Mouse (Mus musculus) fat pad, adult 2 months (tissue): ENCODE results near the gene Capn13.

Experiments used
- DNase-seq: peaks from one replicate; pipeline ENCODE4 v3.0.0-alpha.2; 2011; ENCODE audit warnings: low read depth, low spot score; ENCODE audit errors: extremely low read depth

Capn13 gene

GRCm38 (mm10) chr17:73343632-73344390, 56.9 kb downstream of the Capn13 start:
- DNase-seq: no peak

DNA sequence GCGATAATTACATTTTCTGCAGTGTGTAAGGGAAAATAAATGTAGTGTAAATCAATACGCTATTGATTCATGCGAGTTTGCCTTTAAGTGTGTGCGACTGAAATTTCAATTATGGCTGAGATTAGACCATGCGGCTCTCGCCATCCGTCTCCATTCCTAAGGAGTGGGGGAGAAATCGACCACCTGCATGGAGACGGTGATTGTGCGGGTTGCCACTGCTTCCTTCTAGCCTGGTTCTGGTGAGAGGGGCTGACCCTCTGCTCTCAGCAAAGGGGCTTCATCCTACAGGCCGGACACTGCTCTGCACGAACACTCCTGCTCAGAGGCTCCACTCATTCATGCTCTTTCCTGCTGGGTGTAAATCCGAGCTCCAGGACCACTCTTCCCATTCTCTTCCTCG, 58.0 kb downstream of the Capn13 start:
- DNase-seq: no peak

DNA sequence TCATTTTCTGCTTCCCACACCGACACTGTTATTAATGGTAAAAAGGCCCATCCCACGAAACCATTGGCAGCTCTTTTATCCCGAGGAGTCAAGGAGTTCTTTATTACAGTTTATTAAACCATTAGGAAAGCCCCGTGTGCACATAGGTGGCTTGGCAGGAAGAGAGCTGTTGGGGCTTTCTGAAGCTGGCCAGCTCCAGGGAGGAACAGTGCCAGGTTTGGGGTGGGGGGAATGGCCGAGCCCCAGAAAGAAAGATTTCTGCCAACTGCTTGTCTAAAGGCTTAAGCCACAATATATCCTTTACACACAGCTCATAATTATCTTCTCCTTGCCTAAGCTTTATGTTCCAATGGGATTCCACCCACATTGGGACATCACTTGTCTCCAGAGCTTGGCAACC, 71.6 kb downstream of the Capn13 start:
- peak; percentile 55 for DNase-seq

DNA sequence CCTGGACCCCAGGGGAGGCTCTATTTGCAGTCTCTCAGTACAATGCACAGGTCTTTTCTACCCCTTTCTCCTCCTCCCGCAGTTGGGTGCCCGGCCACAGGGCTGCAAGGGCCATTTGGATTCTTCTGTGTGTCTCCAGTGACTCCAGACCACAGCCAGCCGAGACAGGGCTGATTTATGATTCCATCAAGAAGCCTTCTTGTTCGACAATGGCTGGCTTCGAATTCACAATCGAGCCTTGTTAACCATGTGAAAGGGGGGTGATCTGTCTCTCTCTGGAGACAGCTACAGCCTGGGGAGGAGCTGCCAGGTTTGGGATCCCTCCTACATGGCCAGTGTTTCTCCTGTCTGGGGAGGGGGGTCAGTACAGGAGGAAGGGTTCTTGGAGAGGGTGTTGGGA, 75.4 kb downstream of the Capn13 start:
- DNase-seq: no peak

DNA sequence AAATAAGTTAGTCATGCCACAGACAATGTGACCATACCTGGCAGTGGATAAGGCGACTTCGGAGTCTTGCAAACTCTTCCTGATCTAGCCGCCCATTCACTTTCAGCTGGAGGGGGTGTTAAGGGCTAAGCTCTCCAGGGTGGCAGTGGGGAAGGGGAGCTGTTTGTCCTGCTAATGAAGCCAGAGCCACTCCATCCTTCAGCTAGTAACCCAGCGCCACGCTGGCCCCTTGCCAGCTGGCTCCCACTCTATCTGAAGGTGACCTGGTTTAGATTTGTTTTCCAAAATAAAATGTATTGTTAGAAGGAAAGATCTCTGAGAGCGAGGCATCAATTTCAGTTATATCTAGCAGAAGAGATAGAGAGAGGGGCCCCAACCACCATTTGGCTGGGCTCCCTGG, 75.9 kb downstream of the Capn13 start:
- no peak for DNase-seq

DNA sequence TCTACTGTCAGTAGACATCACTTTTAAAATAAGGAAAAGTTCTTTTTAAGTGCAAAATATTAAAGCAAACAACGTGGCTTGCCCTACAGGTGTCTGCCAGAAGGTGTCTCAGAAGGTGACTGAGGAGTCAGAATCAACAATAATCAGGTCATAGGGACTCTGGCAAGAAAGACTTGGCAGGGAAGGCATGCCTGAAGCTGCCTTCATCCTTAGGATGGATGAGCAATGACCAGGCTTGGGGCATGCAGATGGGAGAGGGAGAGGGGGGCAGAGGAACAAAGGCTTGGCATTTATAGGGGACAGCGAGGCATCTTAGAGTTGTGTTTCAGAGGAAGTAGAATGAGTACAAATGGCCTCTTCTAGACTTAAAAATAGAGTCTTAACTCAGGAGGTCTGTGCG, 76.7 kb downstream of the Capn13 start:
- DNase-seq: no peak

DNA sequence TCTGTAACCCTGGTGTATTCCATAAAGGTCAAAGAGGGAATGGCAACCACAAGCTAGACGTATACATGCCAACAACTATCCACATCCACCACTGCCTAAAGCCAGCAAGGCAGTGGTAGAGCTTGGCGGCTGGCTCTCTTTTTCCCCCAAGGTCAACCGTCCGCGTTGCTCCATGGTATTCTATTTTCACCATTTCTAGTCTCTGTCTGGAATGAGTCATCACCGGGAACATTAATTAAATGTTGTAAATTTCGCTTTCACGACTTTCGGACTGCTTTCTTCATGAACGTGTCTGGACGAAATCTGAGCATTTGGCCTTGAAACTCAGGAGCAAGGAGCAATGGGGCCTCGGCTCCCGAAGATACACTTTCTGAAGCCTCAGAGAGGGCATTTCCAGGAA, 85.9 kb downstream of the Capn13 start:
- no peak for DNase-seq

DNA sequence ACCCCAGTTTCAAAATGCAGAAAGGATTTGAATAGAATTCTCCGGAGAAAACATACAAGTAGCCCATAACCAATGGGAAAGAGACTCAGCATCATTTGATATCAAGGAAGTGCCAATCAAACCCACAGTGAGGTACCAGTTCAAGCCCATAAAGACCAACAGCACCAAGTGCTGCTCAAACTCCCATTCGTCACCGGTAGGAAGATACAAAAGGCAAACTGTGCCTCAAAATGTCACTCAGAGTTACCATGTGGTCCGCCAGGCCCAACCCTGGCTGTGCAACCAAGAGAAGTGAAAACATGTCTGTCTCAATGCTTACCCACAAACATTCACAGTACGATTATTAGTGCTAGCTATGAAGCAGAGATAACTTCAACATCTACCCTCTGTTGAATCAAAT, 89.2 kb downstream of the Capn13 start:
- no peak for DNase-seq

DNA sequence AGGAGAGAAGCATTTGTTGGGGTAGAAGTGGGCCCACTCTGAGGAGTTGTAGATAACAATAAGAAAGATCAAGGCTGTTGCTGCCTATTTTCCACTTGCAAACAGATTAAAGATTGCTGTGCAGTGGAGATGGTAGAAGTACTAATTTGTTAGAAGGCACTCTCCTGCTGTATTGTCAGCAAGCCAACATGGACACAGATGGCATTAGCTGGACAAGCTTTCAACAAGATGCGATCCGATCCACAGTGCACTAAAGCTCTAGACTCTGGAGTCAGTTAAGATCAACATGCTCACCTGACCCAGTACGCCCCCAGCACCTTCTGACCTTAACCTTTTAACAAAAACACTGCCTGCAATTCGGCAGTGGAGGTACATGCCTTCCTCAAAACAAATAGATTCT, 92.0 kb downstream of the Capn13 start:
- no peak for DNase-seq

GRCm38 (mm10) chr17:73306626-73307025, 94.0 kb downstream of the Capn13 start:
- DNase-seq: no peak

- DNase-seq: no peak
Measured at GRCm38 (mm10) chr17:73305622-73306021, 95.0 kb downstream of the Capn13 start.

- DNase-seq: no peak
Measured at GRCm38 (mm10) chr17:73304086-73304812, 96.4 kb downstream of the Capn13 start.

DNA sequence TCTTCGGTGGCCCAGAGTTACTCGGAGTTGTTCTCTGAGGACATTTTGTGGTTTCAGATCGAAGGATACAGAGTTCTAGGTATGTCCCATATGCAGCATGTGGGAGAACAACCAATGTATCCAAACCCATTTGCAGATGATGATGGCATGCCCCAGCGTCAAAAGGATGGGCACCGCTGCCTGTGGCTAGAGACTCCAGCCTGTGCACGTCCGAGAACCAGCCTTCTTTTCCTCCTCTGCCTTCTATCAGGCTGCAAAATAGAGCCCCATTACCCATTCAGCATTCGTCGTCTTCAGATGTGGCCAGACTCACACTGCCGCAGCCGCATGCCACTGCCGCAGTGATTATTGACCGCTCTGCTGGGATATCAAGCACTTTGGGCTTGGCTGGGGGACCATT, 97.0 kb downstream of the Capn13 start:
- no peak for DNase-seq

- DNase-seq: no peak
Measured at GRCm38 (mm10) chr17:73303217-73303616, 97.4 kb downstream of the Capn13 start.

DNA sequence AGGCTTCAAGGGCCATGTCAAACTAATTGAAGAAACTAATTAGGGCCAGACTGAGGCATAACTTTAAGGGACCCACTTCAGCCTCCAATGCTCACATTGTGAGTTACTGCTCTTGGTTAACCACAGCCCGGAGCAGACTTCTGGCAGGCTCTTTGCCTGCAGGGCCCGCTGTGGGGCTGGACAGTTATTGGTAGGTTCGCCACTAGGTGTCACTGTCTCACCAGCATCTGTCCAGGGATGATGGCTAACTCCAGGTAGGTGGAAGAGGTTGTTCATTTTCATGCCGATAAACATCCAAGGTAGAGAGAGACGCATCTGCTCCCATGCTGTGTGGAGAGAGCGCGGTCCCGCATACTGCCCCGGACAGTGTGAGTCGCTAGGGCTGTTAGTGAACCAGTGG, 98.6 kb downstream of the Capn13 start:
- no peak for DNase-seq

DNA sequence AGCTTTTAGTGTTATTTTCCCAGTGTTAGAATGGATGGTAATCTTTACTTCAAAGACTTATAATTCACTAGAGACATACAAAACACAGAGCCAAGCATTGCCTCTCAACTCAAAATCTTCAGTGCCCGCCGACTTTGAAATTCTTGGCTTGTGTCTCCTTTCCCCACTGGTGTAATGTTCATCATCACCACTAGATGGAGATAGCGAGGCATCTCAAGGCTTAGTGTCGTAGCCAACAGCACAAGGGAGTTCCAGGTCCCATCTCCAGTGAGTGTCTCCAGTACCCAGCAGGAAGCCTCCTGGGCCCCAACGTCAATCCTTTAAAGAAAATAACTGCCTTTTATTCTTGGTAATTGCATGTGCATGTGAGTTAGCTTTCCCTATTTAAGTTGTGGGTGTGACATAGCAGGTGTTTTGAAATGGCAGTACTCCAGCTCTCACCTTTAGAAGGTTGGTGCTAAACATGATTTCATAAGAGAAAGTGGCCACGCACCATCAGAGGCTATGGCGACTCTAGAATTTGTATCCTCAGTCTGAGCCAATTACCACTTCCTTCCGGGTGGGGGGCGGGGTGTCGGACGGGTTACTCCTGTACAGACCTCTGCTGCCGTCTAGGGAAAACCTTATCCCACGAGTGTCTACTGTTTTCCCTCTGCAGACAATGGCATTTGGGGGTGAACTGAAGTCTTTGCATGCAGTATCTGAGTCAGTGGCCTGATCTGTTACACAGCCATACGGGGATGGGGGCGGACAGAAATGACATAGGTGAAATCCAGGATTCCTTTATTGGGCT, 99.2 kb downstream of the Capn13 start:
- no peak for DNase-seq

DNA sequence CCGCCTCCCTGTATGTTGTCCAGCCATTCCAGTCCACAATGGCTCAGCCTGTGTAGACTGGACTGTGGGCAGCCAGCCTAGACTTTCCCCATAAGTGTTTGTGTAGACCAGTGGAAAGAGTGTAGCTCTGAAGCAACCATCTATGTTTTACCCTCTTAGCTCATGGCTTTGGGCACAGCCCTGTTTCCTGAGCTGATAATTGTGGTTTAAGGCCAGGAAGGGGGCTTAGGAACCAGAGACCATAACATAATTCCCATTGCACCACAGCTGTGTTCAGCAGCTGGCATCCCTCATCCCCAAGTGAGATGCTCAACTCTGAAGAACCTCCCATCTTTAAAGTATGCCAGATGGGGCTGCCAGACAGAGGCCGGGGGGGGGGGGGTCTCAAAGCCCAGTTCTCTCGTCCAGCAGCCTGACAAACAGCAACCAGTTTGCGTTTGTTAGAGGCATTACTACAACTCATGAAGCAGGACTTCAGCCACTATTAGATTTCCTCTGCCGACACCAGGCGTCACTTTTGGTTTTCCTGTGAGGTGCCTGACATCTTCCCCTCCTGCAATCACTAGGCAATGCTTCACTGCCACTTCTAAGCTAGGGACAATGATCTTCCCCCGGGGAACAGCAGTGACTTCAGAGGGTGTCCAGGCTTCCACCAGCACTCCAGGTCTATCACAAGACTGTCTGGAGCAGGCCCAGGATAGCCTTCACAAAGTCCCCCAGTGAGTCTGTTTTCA, 100.4 kb downstream of the Capn13 start:
- DNase-seq: no peak

GRCm38 (mm10) chr17:73298981-73299380, 101.7 kb downstream of the Capn13 start:
- no peak for DNase-seq

GRCm38 (mm10) chr17:73296855-73297254, 103.8 kb downstream of the Capn13 start:
- no peak for DNase-seq

- DNase-seq: no peak
Measured at GRCm38 (mm10) chr17:73293237-73293636, 107.4 kb downstream of the Capn13 start.

GRCm38 (mm10) chr17:73284301-73284700, 116.4 kb downstream of the Capn13 start:
- no peak for DNase-seq
